In genomic region chr2:29582415-29582814, GRCm38 (mm10) we compare ENCODE assay signal across 9 mouse cellular contexts. TPM values are rescaled to one million over a fixed set of nuclear protein-coding genes. Genes with fewer than 3 reads are reported as not detected.
DNase-seq lines count a peak whose midpoint lies in the region; ATAC-seq lines count a peak whose summit lies in the region.
"Had no signal": no experiment of that assay in that cellular context is flagged by ENCODE, and none has a peak within 500 bp of the region (broad histone marks: within the 10 kb centered on the region; RNA-seq: fewer than 3 reads in every experiment).

No protein-coding gene starts in this region.

- no peak overlapping the region for H3K4me3 ChIP-seq in liver, embryonic 13.5 days (replicated peaks)
- H3K4me3 ChIP-seq: limb, embryonic 12.5 days had no signal

- no peak overlapping the region for H3K4me2 ChIP-seq in liver, embryonic 13.5 days
- H3K4me2 ChIP-seq: limb, embryonic 12.5 days had no signal

- no peaks in the 10 kb centered on the region for H3K36me3 ChIP-seq in liver, embryonic 13.5 days
- H3K36me3 ChIP-seq: limb, embryonic 12.5 days had no signal

- no peak overlapping the region for H3K9ac ChIP-seq in liver, embryonic 13.5 days
- H3K9ac ChIP-seq: limb, embryonic 12.5 days had no signal

- DNase-seq in CD4-positive helper T cell, adult 2 months (ENCODE audit: low read depth, low spot score): peak; percentile 69
- peak; percentile 59 for DNase-seq in adipocyte (ENCODE audit: low spot score)
- peak; percentile 48 for DNase-seq in gastrocnemius, postnatal 25 days
- DNase-seq in kidney, postnatal 10 days: peak; percentile 87
- peak; percentile 44 for DNase-seq in liver, embryonic 13.5 days
- peak; percentile 24 for DNase-seq in ovary, postnatal 10 days (ENCODE audit: low spot score)
- peak; percentile 84 for DNase-seq in thymus, postnatal 0 days (ENCODE audit: low spot score)

- peaks cover 11% of the 10 kb centered on the region; the same call in 1 of the 2 replicates for H3K27me3 ChIP-seq in liver, embryonic 13.5 days
- H3K27me3 ChIP-seq: limb, embryonic 12.5 days had no signal

- H3K4me1 ChIP-seq in liver, embryonic 13.5 days (replicated peaks): no peaks in the 10 kb centered on the region
- H3K4me1 ChIP-seq: limb, embryonic 12.5 days had no signal

- ATAC-seq in common myeloid progenitor, adult 5-6 weeks (replicated peaks; ENCODE audit: low read depth, poor library complexity, severe bottlenecking): peak; percentile 99
- no peak for ATAC-seq in liver, embryonic 13.5 days (ENCODE audit: low read depth)

- H3K9me3 ChIP-seq in liver, embryonic 13.5 days (replicated peaks): no peaks in the 10 kb centered on the region
- H3K9me3 ChIP-seq: limb, embryonic 12.5 days had no signal

- WGBS in liver, embryonic 13.5 days (ENCODE audit: insufficient replicate concordance): 6% methylated on average over 7 of the region's 7 CpGs

- no peak overlapping the region for H3K27ac ChIP-seq in liver, embryonic 13.5 days
- H3K27ac ChIP-seq: limb, embryonic 12.5 days had no signal

RNA-seq across cellular contexts. Expression of gene Rapgef1, which starts 37.1 kb away (rescaled TPM):
- total RNA-seq in common myeloid progenitor, adult 5-6 weeks (2017): 25.4 and 40.5 TPM in 2 replicates
- total RNA-seq in gastrocnemius, postnatal 25 days (2021): 100 to 1,000 TPM; 102 to 112 TPM
- polyA plus RNA-seq in liver, embryonic 13.5 days (2015; fragmentation: Nextera tagmentation; extraction: Ambion mirVana): 5.3 and 5.4 TPM in 2 replicates
- 16.0 and 19.1 TPM in 2 replicates for polyA plus RNA-seq in thymus, postnatal 0 days (2015; fragmentation: Nextera tagmentation; extraction: Ambion mirVana)

Comparison
In these comparisons a context has a peak if more than half of its experiments do, and no peak if none do; other contexts are left out.
1. DNase-seq: peak in every context shown above with its lines; median percentile 87 in kidney, postnatal 10 days; 84 in thymus, postnatal 0 days; 69 in CD4-positive helper T cell, adult 2 months; 59 in adipocyte; 48 in gastrocnemius, postnatal 25 days; 44 in liver, embryonic 13.5 days; 24 in ovary, postnatal 10 days.